Mouse (Mus musculus): ENCODE results near the gene D430041D05Rik.

Gene D430041D05Rik

GRCm38 (mm10) chr2:104256585-104256984 lies 154.2 kb downstream of the D430041D05Rik start:
- DNase-seq, result no peak

DNA sequence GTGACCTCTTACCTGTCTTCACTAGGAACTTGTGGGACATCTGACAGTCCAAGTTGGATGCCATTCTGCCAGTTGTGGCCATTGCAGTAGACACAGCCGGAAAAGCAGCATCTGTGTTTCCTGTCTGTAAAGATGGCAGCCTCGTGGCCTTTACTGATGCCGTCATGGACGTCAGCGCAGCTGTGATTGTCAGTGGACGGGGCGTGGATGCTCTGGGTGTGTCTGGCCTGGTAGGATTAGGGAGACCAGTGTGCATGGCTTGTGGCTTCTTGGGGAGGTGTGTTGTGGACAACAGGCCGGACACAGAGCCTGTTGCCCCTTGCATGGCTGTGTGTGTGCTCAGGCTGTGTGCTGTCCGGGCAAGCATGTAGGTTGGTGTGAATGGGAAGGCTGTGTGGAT lies 155.9 kb downstream of the D430041D05Rik start:
- no peak for DNase-seq

DNA sequence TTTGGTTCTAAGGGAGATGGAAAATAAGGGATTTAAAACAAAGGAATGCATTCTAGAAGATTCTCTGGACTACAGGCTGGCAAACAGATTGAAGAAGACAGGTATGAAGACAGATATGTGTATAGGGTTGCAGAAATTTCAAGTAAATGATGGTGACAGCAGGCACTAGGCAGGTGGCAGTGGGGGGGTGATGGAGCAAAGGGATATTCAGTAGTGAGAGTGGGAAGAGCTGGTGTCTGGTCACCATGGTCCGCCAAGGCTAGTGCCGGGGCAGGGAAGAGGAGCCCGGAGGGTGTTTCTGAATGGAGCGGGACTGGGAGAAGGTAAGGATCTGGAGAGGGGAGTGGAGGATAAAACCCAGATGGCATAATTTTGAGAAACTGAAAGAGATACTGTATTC lies 157.5 kb downstream of the D430041D05Rik start:
- no peak for DNase-seq

DNA sequence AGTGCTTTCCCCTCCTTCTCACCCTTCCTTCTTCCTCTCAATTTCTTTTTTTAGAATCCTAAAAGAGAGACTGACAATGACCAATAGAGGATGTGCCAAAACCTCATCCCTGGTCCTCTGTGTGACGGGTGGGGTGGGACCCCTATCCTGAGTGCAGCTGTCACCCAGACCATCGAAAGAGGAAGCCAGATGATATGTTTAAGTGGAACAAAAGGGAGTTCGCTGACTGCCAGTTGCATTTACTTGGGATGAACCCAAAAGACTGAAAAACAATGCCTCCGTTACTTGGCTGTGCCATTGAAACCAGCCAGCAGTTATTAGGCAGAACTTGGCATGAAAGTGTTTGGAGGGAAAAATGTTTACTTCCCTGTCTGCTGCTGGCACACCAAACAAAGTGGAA lies 159.2 kb downstream of the D430041D05Rik start:
- DNase-seq, result no peak

DNA sequence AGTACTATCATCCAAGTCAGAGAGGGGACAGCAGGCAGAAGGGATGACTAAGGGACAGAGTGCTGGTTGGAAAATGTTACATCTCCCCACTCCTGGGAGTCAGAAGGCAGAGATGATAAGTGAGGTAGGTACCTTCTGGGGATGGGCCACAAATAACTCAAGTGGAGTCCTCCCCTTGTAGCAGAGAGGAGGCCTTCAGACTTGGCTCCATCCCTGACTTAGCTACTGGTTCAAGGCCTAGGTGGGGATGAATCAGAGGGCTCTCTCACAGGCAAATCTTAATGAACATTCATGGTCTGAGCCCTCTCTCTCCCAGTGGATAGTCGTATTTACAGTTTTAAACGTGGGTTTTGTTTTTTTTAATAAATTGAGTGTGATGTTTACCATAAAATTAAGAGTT lies 161.0 kb downstream of the D430041D05Rik start:
- no peak for DNase-seq

DNA sequence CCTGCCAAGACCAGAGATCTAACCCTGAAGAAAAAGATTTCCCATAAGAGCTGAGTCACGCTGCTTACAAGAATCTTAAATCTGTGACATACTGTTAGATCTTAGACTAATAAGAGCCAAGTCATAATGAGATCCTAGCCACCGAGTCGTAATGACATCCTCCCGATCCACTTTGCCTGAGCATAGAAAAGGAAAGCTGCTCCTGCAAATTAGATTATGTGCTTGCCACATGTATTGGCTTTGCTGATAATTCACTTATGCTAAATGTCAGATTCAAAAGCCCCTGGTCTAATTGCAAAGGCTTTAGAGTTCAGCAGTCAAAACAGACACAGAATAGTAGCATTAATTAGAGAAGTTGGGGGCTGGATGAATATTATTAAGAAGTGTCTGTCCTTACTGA lies 164.0 kb downstream of the D430041D05Rik start:
- no peak for DNase-seq

DNA sequence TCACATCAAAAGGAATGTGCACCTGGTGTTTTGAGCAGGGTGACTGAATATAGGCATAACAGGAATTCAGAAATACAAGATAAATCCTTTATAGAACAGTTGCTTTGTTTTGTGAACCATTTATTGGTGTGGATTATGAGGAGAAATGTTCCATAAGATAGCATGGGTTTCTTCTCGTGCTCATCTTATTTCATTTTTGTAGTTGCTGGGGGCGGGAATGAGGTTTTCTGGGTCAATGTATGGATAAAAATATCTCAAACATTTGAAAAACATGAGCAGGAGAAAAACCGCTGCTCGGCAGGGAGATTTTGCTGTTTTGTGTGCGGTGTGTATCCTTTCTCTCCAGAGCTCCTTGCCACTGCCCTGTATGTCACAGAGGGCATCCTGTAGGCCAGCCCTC lies 168.8 kb downstream of the D430041D05Rik start:
- no peak for DNase-seq

DNA sequence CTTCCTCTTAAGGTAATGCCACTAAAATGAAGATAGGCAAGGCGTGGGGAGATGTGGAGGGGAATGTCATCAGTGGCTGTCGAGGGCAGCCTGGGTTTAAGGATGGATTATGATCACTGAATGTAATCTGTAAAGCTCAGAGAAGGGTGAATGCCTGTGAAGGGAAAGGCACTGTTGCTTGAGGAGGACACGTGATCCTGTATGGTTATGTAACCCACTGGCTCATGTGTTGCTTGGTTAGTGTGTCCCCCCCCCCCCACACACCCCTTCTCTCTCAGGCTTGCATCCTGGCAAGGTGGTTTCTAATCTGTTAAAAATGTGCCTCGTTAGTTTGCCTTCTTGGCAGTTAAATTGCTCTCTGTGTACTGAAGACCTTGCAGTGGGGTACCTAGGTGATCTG lies 173.7 kb downstream of the D430041D05Rik start:
- no peak for DNase-seq

- DNase-seq, result no peak
Measured at GRCm38 (mm10) chr2:104230444-104230843, 180.4 kb downstream of the D430041D05Rik start.

GRCm38 (mm10) chr2:104226057-104226456 lies 184.8 kb downstream of the D430041D05Rik start:
- no peak for DNase-seq

DNA sequence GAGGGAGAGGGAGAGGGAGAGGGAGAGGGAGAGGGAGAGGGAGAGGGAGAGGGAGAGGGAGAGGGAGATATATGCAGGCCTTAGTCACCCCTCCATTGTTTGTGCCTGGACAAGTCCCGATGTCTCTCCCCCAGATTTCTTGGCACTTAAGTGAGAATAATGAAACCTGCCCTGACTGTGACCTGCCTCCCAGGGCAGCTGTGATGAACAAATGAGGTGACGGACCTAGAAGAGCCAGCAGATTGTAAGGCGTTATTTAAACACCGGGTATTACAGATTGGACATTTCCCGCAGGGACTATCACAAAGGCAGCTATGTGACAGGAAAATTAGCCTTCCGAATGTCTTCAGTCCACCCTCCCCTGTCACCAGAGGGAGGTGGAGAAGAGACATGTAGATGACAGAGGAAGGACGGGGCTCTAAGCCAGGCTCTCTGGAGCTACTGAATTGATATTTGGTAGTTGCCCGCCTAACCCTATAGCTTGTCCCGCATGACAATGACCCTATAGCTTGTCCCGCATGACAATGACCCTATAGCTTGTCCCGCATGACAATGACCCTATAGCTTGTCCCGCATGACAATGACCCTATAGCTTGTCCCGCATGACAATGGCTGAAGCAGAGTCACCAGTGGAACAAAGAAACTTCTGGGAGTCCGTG lies 191.0 kb downstream of the D430041D05Rik start:
- no peak for DNase-seq

- DNase-seq, result no peak
Measured at GRCm38 (mm10) chr2:104218588-104219065, 192.2 kb downstream of the D430041D05Rik start.

DNA sequence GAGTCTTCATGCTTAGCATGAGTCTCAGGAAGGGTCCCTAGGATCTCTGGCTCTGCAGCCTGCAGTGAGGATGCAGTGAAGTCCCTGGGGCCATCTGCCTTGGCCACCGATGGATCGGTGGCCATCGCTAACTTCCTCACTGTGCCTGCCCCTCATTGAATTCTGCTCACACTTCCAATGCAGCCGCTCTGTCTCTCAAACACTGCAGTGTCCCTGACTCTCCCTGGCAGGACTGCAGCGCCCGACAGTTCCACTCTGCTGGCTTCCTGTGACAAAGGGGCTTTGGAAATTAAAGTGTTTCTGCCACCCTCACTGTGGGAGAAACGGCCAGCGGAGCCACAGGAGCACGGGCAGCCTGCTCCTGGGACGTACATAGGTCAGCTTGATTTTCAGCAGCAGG lies 192.7 kb downstream of the D430041D05Rik start:
- no peak for DNase-seq

DNA sequence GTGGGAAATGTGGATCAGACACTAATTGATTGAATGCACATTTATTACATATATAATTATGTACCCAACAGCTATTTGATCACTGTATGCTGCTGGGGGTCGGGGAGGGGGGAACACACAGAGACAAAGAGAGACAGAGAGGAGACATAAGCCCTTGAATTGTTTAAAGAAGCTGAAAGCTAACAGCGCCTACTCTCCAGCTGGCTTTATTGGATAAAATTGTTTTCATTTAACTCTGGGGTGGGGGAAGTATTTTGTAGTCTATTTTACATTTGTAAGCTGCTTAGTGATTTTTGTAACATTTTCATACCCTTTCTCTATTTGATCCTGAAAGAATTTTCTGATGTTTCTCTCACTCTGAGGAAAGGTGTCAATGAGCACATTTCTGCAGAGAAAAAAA lies 201.4 kb downstream of the D430041D05Rik start:
- no peak for DNase-seq

- DNase-seq, result no peak
Measured at GRCm38 (mm10) chr2:104208415-104208814, 202.4 kb downstream of the D430041D05Rik start.

DNA sequence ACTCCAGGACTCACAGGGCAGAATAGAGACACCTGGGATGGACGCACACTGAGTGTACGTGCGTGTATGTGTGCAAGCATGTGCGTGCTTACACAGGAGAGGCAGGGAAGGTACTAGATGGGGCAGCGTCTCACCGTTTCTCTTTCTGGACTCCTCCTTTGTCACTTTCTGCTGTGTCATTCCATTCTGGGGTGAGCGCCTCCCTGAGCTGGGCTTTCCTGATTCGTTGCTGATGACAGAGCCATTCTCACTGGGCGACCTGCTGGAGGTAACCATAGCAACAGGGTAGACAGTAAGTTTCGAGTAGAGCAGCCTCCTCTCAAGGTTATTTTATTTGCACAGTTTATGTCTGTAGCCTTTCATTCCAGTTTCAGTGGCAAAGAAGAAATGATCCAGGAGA lies 202.9 kb downstream of the D430041D05Rik start:
- DNase-seq, result no peak

GRCm38 (mm10) chr2:104205623-104206022 lies 205.2 kb downstream of the D430041D05Rik start:
- DNase-seq, result no peak

GRCm38 (mm10) chr2:104200211-104200610 lies 210.6 kb downstream of the D430041D05Rik start:
- no peak for DNase-seq

DNA sequence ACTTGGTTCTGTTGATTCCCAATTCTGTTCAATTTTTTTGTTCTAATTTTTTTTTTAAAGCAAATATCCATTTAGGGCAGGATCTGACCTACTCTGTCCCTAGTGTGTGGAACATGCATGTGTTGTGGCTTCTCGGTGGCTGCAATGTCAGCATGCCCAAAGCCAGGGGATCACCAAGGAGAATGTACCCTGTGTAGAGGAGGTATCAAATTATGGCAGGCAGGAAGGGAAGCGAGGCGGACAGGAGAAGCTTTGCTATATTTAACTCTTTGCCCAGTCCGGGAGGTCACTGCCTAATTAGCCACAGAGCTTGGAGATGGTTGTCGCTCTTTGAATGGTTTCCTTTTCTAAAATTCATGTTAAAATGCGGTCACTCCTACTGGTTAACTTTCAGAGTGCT lies 212.6 kb downstream of the D430041D05Rik start:
- no peak for DNase-seq

- peak; percentile 10 for DNase-seq
Measured at GRCm38 (mm10) chr2:104197281-104197680, 213.5 kb downstream of the D430041D05Rik start.

GRCm38 (mm10) chr2:104192401-104193141 lies 218.2 kb downstream of the D430041D05Rik start:
- no peak for DNase-seq

DNA sequence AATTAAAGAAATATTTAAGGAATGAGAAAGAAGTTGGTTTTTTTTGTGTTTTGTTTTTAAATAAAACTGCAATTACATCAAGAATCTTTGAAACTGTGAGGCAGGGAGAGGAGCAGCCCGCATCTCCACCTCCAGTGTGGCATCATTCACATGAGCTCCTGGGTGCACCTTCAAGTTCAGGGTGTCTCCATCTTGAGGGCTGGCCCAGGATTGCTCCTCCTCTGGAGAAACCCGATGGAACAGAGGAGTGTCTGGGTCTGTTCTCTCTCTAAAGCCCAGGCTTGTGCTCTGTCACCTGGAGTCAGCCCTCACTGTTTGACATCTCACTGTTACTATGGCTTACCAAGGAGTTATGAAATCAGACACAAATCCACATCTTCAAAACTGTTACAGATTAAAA lies 219.1 kb downstream of the D430041D05Rik start:
- no peak for DNase-seq

GRCm38 (mm10) chr2:104188859-104189258 lies 222.0 kb downstream of the D430041D05Rik start:
- no peak for DNase-seq

DNA sequence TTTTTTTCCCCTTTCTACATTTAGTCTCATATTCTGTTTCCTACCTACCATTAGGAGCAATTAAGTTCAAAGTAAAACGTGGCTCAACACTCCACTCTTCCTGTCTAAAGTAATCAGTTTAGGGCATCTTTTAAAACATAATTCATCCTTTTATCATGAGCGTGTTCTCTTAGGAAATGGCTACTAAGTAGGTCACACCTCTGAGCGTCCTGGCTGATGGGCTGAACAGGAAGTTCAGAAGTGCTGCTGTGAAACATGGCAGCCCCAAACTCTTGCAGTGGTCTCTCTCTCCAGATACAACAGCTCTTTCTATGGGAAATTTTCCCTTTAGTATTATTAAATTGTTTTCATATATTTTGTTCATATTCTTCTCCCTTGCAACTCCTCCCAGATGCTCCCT lies 223.7 kb downstream of the D430041D05Rik start:
- DNase-seq, result no peak

- DNase-seq, result no peak
Measured at GRCm38 (mm10) chr2:104185616-104186015, 225.2 kb downstream of the D430041D05Rik start.

Data from thymus, postnatal 14 days (tissue).